Mouse (Mus musculus) c-Kit-negative CD71-positive TER-119-positive erythroid progenitor cells, embryonic 14.5 days (primary cell): ENCODE measurements around the gene 4933425L06Rik.

ENCODE experiments used
- DNase-seq: peaks from one replicate; pipeline ENCODE4 v3.0.0-alpha.2; 2013; ENCODE audit warnings: low read depth, low spot score

The 4933425L06Rik gene

DNA sequence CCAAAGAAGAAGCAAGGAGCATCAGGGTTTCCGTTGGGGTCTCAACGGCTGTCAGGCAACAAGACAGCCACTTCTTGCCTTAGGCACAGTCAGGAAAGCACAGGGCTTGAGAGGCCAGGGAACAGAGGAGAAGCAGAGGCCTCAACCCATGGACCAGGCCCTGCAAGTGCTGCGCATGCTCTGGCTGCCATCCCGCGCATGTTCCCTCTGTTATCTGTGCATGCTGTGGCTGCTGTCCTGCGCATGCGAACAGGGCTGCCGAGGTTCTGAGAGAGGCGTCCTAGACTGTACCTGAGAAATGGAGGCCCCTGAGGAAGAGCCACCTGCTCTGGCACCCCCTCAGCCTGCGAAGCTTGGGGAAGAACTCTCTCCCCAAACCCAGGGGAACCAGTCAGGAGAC lies at the start of gene 4933425L06Rik:
Gene 4933425L06Rik, plus strand, starts transcription at position 261 of the 400 bp plus-strand sequence.
- DNase-seq = no peak

DNA sequence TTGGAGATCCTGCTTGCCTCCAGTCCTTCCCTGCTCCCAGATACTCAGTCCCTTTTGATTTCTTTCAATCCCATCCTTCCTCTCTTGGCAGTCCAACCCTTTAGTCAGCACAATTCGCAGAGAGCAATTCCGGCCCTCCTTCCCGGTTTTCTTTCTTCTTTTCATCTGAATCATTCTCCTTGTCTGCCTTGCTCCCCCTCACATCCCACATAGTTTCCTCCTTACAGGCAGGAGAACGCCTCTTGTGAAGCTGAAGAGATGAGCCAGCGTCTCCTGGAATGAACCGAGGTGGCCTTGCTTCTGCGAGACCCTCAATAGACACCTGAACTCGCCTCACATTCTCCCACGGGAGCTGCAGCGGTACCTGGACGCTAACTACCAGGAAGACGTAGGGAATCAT lies 44.1 kb upstream of the 4933425L06Rik start:
- DNase-seq = no peak

DNA sequence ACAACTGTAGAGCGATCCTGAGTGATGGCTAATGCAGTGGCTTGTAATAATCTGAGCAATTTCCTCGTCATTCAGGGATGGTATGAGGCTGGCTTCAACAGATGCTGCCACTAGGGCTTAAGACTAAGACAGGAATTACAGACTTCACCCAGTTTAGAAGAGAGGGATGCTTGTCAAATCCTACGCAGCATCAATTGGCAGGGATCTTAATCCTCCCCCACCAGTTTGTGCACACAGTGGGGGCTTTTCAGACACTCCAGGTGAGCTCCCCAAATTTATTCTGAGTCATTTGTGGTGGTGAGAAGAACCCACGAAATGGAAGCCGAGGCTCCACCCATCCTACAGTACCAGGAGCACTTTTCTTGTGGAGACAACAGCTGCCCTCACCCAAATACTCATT lies 43.6 kb upstream of the 4933425L06Rik start:
- DNase-seq = no peak

DNA sequence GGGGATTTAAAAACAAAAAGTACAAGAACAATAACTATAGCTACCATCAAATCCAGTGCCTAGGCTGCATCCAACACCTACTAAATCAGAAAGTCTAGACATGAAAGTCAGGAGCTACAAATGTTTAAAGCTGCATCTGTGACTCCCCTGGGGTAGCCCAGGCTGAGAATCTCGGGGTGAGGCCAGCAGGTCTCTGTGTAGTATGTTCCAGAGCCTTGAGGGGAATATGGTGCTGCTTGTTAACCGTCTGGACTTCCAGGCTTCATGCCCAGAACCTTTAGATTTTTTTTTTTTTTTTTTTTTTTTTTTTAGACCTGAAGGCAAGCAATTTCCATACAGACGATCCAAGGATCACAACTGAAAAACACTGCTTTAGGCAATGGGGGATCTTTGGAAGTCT lies 38.0 kb upstream of the 4933425L06Rik start:
- DNase-seq = no peak

DNA sequence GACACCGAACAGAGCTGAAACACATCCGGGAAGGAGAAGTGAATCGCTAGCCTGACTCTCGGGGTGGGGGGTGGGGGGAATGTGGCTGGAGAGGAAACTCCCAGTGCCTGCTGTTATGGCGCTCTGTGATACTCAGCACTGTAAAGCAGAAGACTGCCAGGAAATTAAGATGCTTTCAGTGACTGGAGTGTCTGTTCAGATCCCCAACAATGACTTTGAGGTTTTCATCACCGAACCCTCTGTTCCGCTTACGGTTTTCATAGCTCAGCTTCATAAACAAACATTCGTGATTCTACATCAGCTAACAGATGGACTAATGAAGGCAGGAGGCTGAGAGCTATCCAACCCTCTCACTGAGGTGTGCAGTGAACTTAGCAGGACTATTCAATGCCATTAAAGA lies 34.5 kb upstream of the 4933425L06Rik start:
- no peak for DNase-seq

DNA sequence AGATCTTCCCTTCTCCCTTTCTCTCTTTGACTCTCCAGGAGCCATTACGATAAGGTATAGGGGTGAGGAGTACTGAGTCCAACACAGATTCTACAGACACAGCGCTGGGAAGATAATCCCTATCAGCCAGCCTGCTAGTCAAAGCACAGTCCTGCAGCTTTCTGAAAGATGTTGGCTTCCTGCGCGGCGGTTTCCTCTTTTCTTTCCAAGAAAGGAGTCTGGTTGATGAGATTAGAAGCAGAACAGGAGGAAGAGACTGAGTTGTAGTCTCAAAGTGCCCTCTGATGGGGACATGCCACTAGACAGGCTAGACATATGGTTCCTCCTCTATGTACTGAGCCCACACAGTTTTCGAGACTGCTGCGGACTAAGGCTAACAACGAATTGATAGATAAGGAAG lies 33.3 kb upstream of the 4933425L06Rik start:
- no peak for DNase-seq

DNA sequence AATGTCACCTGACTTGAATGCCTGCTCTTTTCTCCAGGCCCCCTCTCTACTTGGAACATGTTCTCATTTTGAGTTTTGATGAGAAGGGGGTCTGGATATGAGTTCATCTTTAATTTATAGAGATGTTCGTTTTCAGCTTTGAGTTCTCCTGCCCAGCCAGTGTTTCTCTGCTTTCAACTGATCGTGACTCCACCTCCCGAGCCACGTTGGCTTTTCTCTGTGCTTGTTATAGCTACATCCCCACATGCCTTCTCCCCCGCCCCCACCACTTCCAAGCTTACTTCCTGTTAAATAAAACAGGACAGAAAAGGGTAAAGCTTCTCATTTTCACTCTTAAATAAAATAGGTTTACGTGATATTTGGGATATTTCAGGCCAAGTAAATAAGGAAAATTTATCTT lies 30.5 kb upstream of the 4933425L06Rik start:
- DNase-seq = no peak

DNA sequence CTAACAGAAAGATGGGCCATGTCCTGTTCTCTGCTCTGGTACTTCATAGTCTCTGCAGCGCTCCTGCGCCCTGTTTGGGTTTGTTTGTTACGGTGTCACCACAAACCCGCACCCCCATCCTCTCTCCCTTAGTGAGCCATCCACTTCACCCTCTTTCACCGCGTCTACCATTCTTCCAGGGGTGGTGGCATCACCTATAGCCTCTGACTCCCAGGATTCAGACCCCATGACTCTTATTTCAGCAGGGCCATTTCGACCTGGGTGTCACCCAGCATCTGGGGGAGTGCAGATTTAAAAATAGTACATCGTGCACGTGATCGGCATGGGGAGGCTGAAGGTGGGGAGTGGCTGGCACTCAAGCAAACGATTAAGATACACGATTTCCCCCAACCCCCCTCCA lies 28.3 kb upstream of the 4933425L06Rik start:
- no peak for DNase-seq

DNA sequence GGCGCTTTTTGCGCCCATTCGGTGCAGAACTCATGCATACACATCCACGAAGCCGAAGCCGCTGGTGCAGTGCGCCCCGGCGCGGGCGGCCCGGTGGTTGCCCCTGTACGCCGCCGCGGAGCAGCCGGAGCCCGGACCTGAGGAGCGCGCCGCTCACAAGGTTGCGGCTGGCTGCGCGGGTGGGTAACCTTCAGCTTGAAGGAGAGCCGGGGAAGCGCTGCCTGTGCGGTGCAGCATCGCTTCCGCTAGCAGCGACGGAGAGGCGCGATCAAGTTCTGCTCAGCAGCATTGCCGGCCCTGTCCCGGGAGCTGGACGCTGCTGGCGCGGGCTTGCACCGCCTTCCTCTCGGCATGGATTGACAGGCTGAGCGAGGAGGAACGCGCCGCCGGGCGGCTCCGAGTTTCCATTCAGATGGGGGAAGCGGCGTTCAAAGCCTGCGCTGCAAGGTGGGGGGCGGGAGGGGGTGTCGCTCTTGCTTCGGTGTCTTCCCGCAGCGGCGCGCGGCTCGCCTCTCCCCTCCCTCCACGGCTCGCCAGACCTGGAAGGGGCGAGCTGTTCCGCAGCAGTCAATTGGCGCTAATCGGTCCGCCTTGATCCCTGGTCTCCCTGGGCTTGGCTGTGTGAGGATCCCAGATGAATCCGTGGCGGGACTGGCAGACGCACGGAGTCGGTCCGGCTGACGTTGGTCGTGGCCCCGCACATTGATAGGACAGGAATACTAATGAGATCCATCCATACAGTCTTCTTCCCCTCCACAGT lies 27.6 kb upstream of the 4933425L06Rik start, which contains the start of gene Rgs7bp:
Gene Rgs7bp, minus strand, starts transcription at position 750 of the 760 bp plus-strand sequence.
- DNase-seq = no peak

DNA sequence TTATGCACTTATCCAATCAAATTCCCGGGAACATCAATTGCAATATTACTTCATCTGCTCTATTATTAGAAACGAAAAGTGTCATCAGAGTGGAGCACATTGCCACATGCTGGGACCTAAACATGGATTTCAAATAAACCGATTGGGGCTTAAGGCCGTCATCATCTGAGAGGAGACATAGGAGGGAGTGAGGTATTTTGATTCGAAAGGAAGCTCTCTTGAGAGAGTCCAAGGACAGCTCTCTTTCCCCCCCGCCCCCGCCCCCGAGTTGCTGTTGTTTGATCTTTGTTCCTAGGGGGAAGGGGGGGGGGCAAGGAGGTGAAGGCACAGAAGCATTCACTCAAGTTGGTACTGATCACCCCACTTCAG lies 27.0 kb upstream of the 4933425L06Rik start:
- DNase-seq = no peak

DNA sequence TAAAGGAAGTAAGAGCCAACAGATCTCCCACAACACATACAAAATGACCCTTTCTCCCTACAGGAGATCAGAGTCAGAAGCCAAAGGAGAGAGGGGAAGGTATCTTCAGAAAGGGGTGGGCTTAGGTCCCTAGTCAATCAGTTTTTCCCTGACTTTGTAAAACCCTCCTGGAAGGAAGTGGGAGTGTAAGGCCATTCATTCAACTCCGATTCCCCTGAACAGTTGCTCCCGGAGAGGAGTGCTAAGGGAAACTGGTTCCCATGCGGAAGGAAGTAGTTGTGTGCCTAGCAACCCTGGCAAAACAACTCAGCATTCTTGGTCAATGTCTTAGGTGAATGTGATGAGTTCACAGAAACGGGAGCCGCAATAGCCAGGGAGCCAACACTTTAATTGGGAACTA lies 26.5 kb upstream of the 4933425L06Rik start:
- DNase-seq = no peak

DNA sequence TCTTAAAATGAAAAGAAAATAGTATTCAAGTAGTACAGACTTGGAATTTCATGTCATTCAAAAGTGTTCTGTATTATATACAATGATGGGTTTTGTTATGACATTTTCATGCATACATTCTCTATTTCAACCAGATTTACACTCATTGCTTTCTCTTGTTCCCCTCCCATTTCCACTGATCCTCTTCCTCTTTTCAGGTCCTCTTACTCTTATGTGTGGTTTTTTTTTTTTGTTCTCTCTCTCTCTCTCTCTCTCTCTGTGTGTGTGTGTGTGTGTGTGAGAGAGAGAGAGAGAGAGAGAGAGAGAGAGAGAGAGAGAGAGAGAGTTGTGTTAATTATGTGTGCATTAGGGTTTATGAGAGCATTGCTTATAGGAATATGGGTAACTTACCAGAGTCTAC lies 15.8 kb upstream of the 4933425L06Rik start:
- no peak for DNase-seq

DNA sequence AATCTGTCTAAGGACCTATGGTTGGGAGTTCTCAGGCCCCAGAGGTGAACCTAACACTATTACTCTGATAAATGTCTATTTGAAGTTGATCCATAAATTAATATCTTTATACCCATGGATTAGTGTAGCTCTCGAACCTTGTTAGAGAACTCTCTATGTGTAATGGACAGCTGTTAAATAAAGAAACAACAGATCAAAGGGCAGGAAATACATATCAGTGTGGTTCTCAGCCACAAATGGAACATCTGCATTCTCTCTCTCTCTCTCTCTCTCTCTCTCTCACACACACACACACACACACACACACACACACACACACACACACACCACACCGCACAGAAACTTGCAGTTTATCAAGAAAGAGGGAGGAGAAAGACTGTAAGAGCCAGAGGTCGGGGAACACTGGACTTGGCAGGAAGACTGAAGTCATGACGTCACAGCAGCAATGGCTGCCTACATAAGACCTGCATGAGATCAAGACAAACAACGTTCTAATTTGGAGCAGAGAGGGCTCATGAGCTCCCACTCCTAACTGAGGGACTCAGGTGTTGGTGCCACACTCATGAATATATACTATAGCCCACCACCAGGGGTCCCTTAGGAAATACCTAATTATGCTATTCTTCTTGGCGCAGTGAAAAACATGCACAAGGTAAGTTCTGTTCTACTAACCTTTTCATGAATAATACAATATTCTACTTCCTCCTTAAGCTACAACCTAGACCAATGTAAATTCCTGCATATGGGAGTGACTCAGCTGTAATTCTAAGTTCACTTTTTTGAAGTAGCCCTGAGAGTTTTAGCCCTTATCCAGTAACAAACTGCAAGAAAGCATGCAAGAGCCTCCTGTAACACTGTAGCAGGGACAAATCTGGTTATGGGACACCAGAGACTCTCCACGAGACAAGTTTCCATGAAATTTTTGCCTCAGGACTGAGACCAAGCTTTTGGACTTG lies 14.8 kb upstream of the 4933425L06Rik start:
- DNase-seq = no peak

DNA sequence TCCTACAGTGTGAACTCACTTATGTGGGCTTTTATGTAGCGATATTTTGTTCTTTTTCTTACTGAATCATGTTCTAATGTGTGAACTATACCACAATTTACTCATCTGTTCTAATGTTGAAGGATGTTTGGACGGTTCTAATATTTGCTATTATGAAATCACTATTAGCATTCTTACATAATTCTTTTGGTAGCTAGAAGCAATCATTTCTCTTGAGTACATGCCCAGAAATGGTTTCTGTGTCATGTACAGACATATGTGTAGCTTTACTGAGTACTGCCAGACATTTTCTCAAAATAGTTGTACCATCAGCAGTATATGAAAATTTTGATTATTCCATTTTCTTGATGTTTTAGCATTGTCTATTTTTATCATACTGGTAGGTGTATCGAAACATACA lies 7.4 kb downstream of the 4933425L06Rik start:
- DNase-seq = no peak

DNA sequence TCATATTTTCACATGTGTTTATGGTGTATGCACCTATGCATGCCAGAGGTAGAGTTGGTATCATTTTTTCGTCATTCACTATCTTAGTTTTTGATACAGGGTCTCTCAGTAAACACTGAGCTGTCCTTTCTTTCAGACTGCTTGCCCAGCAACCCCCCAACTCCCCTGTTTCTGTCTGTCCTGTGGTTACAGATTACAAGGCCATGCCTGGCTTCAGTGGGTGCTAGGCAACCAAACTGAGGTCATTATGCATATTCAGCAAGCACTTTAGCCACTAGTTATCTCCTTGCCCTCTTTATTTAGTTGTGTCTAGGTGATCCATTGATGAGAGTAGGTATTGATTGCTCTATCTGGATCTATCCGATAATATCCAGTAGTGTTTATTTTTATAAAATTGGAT lies 14.4 kb downstream of the 4933425L06Rik start:
- no peak for DNase-seq

DNA sequence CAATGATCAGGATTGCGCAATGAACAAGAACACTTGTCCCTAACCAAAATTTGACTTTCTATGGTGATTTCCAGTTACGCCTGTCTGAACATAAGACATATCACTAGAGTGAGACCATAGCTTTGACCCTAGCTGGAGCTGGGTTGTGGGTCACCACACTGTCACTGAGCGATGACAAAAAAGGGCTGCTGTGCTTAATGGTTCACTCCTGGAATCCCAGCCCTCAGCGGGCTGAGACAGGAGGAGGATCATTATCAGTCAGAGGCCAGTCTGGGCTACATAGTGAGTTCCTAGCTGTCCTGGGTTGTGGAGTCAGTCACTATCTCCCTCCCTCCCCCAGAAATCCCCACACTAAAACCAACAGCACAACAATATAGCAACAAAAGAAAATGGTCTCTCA lies 18.8 kb downstream of the 4933425L06Rik start:
- no peak for DNase-seq

DNA sequence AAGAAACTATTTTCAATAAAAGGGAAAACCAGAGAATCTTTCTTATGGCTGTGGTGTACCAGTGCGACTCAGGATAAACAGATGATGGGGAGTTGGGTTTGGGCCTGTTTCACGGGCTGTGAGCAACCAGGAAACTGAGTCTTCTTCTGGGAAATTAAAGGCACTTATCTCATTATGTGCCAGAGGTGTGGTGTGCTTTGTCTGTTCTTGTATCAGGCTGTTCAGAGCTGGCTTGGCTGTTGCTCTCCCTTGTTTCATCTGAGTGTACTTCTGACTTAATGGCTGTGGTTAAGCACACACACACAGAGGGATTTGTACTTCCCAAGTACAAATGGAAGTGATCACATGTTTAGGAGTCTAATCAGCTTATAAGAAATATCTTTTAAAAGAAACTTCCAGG lies 22.5 kb downstream of the 4933425L06Rik start:
- no peak for DNase-seq

DNA sequence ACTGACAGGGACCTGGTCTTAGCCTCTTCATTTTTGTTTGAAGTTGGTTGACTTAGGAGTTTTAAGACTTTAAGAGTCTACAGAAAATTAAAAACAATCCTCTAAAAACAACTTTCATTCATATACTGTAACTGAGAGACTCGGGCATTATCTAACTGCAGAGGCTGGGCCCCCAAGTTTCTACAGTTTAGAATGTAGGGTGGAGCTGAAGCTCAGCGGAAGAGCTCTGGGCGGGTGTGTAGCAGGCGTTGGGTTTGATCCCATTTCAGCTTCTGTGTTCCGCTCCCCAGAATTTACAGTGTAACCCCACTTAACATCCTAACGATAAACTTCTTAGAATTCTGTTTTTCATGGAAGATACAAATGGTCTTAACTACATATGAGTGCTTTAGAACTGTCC lies 29.7 kb downstream of the 4933425L06Rik start:
- no peak for DNase-seq

DNA sequence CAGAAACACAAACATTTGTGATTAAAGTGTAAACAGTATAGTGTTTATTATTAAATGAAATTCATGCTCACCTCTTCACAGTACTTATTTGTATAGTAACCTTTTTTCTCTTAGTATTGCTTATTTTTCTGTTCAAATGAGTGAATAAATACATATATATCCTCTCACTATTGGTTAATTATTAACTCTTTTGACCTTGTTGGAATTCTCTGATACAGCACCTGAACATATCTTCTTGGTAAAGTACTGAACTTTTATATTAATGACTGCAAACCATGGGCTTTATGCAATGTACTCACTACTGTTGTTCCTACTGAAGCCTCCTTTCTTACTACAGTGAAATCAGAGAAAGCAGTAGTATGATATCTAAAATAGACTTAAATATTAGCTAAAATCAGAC lies 39.7 kb downstream of the 4933425L06Rik start:
- no peak for DNase-seq

DNA sequence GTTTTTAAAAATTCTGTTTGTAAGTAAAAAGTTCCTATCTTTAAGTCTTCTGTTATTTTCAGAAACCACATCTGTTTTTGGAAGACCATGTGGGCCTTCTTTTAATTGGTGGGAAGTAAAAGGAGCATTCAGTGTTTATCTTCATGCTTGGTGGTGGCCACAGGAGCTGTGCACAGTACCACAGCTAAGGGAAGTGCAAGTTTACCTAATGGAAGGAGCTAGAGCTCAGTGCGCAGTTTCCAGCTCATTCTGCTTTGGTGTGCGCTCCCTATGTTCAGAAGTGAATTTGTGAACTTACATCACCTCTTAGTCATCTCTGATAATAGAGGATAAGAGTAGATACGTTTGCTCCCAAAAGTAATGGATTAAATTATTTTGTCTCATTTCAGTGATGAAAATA lies 40.2 kb downstream of the 4933425L06Rik start:
- DNase-seq = no peak

DNA sequence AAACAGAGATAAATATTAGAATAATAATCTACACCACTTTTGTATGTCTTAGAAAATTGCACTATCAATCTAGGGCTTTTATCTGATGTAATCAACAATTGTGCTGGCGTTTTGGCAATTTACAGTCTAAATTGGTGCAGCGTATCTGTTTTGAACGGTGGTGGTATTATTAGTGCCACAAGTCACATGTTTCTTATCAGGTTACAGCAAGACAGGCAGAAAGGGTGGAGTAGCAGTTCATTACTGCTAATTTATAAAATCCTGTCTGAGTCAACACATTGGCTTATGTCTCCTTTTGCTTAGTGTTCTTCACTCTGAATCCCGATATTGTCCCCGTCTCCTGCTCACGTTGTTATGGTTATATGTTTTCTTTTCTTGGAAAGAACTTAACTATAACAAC lies 48.2 kb downstream of the 4933425L06Rik start:
- DNase-seq = no peak

DNA sequence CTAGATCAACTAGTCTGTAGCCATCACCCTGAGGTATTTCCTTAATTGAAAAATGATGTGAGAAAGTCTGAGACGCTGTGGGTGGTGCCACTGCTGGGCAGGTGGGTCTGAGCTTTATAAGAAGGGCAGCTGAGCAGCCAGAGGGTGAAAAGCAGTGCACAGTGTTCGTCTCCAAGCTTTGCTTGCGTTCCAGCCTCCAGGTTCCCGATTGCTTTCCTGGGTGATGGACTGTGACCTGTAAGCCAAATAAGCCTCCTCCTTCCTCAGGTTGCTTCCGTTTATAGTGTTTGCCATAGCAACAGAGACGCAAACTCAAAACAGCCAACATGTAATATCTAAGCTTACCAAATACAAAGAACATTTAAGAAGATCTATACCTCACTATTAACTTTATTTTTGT lies 50.4 kb downstream of the 4933425L06Rik start:
- DNase-seq = no peak

DNA sequence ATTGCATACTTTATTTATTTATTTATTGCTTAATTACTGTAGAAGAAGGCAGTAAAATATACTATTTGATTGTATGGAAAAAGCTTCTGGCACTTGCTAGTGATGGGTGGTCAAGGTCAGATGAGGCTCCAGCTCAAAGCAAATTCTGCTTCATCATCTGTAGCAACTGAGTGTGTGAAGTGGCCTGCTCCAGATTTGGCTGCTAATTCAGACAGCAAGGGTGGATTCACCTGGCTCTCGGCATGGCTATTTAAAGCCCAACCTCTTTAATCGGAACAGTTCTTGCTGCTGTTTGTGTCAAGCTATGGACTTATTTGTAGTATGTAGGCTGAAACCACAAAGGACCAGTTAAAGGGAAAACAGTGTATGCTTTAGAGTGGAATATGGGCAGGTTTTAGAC lies 50.9 kb downstream of the 4933425L06Rik start:
- DNase-seq = no peak
